Mouse (Mus musculus) intestine, embryonic 16.5 days (tissue): ENCODE results near the gene Mov10. TPM values are rescaled to one million over a fixed set of nuclear protein-coding genes. Genes with fewer than 3 reads are reported as not detected.
"Not testable (repeated sequence)": the region's sequence is repeated elsewhere in the genome, so short reads cannot be mapped to it uniquely, and the experiment has no call there.

Experiments used
- ATAC-seq: fragments of 200-750 bp; cut with Nextera tagmentation; 2 replicates; pipeline ENCODE4 v1.8.0; 2017; ENCODE audit warnings: moderate TSS enrichment, moderate library complexity
- H3K27ac ChIP-seq: fragments of 300-500 bp; sonication (generic); 2 replicates; pipeline ENCODE4 v1.5.1; 2014; ENCODE audit warnings: mild to moderate bottlenecking, low read length
- H3K27me3 ChIP-seq: fragments of 300-500 bp; sonication (generic); replicated peaks from 2 replicates; pipeline ENCODE4 v1.6.1; 2014; ENCODE audit warnings: low read length, control low read depth, mixed read lengths; ENCODE audit not compliant: control insufficient read depth, insufficient read depth
- H3K36me3 ChIP-seq: fragments of 300-500 bp; sonication (generic); 2 replicates; pipeline ENCODE4 v1.6.1; 2014; ENCODE audit warnings: low read length, control low read depth; ENCODE audit not compliant: control insufficient read depth, insufficient read depth
- H3K4me1 ChIP-seq: fragments of 300-500 bp; sonication (generic); 2 replicates; pipeline ENCODE4 v1.6.1; 2014; ENCODE audit warnings: low read length, control low read depth, mixed read lengths; ENCODE audit not compliant: control insufficient read depth, insufficient read depth
- H3K4me2 ChIP-seq: fragments of 300-500 bp; sonication (generic); 2 replicates; pipeline ENCODE4 v1.6.1; 2014; ENCODE audit warnings: low read depth, low read length, control low read depth
- H3K4me3 ChIP-seq: fragments of 300-500 bp; sonication (generic); 2 replicates; pipeline ENCODE4 v1.5.1; 2014; ENCODE audit warnings: mild to moderate bottlenecking, low read length
- H3K9ac ChIP-seq: fragments of 300-500 bp; sonication (generic); 2 replicates; pipeline ENCODE4 v1.6.1; 2014; ENCODE audit warnings: low read depth, low read length
- H3K9me3 ChIP-seq: fragments of 300-500 bp; sonication (generic); 2 replicates; pipeline ENCODE4 v1.6.1; 2016; ENCODE audit warnings: low read length, control low read depth; ENCODE audit not compliant: control insufficient read depth
- WGBS: fragments of 180-500 bp; shearing (Covaris S2); extraction: QIAGEN DNeasy Blood & Tissue Kit; methylation state at CpG from one replicate; pipeline ENCODE4 v1.1.7; 2014; 5-methylcytosine and 5-hydroxymethylcytosine counted together
- polyA plus RNA-seq: library from polyadenylated mRNA; unstranded; fragments of >200 nt; fragmentation: Nextera tagmentation; extraction: Ambion mirVana; gene quantifications from 2 replicates; pipeline ENCODE4 v1.2.1, GENCODE M21; 2015

The Mov10 gene
- polyA plus RNA-seq, 1 experiment from 2014 or later = 139 TPM

- H3K4me1 ChIP-seq = peaks cover 21% of the 10 kb centered on the region
- not testable (repeated sequence) for H3K9me3 ChIP-seq, H3K4me2 ChIP-seq, H3K27ac ChIP-seq, ATAC-seq, H3K27me3 ChIP-seq, H3K36me3 ChIP-seq, H3K9ac ChIP-seq, H3K4me3 ChIP-seq
- 79% methylated on average over 7 of the region's 7 CpGs for WGBS
Measured at GRCm38 (mm10) chr3:104813227-104813626, 5.1 kb downstream of the Mov10 start.

DNA sequence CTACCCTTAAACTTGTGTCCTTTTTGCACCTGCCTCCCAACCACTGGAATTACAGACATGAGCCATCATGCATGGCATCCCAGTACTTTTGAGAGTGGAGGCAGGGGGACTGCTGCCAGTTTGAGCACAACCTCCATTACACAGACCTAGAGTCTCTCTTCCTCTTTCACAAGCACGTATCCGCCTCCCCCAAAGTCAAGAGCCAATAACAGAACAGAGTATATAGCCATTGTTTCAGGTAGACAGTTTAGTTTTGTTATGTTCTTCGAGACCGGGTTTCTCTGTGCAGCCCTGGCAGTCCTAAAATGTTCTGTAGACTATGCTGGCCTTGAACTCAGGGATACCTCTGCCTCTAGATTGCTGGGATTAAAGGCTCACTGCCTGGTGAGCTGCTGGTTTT lies 6.1 kb downstream of the Mov10 start:
- Histone ChIP-seq H3K27me3 (no peaks in the 10 kb centered on the region), H3K9ac (no peak overlapping the region), H3K4me1 (peaks cover 21% of the 10 kb centered on the region), H3K4me3 (no peak overlapping the region), H3K36me3 (no peaks in the 10 kb centered on the region), H3K9me3 (no peaks in the 10 kb centered on the region), H3K4me2 (no peak overlapping the region), H3K27ac (no peak overlapping the region)
- 85% methylated on average over 4 of the region's 4 CpGs for WGBS
- ATAC-seq = no peak

- Histone ChIP-seq H3K27ac (no peak overlapping the region), H3K27me3 (no peaks in the 10 kb centered on the region), H3K9ac (no peak overlapping the region), H3K36me3 (no peaks in the 10 kb centered on the region), H3K4me3 (no peak overlapping the region), H3K4me2 (no peak overlapping the region), H3K4me1 (peaks cover 18% of the 10 kb centered on the region), H3K9me3 (no peaks in the 10 kb centered on the region)
- peak; percentile 74 for ATAC-seq
- WGBS = 15% methylated on average over 3 of the region's 3 CpGs
Measured at GRCm38 (mm10) chr3:104811752-104812151, 6.6 kb downstream of the Mov10 start.

DNA sequence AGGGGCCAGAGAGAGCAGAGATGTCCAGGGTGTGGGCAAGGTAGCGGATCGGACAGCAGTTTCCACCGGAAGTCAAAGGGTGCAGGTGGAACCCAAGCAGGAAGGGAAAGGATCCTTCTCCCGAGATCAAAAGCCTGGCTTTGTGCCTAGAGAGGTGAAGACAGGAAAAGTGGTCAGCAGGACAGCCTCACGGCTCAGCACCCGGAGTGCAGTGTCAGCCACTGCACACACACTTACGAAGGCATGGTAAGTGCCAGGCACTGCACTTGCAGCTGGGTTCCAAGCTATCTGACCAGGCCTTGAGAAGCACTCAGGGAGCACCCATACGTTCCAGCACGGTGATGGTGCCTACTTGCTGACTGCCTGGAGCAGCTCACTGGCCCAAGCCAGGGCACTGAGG lies 12.8 kb downstream of the Mov10 start:
- no peaks in the 10 kb centered on the region for H3K27me3 ChIP-seq
- no peaks in the 10 kb centered on the region for H3K4me1 ChIP-seq
- no peak for ATAC-seq
- H3K36me3 ChIP-seq = peaks cover 8% of the 10 kb centered on the region; the same call in 1 of the 2 replicates
- H3K4me3 ChIP-seq = no peak overlapping the region
- no peak overlapping the region for H3K4me2 ChIP-seq
- no peaks in the 10 kb centered on the region for H3K9me3 ChIP-seq
- H3K27ac ChIP-seq = no peak overlapping the region
- WGBS = 86% methylated on average over 9 of the region's 9 CpGs
- H3K9ac ChIP-seq = no peak overlapping the region

- no peak for ATAC-seq
- Histone ChIP-seq H3K27me3 (no peaks in the 10 kb centered on the region), H3K9me3 (no peaks in the 10 kb centered on the region), H3K4me3 (no peak overlapping the region), H3K9ac (no peak overlapping the region), H3K36me3 (peaks cover 14% of the 10 kb centered on the region), H3K4me1 (no peaks in the 10 kb centered on the region), H3K4me2 (no peak overlapping the region), H3K27ac (no peak overlapping the region)
- 89% methylated on average over 10 of the region's 10 CpGs for WGBS
Measured at GRCm38 (mm10) chr3:104804312-104804711, 14.1 kb downstream of the Mov10 start.

DNA sequence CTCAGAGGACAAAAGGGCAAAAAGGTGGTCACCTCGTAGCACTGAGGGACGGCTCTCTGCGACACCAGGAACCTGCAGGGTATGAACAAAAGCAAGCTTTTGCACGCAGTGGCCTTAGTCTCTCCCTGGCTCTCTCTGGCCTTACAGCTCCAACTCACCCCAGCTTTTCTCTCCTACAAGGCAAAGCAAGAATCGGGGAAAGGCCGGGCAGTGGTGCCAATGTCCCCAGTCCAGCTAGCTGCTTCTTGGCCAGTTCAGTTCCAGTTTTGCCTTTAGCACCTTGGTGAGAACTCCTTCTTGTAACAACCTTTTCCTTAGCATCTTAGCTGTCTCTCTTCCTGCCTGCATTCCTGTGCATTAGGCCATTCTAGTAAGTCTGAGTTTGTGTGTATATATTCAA lies 16.9 kb downstream of the Mov10 start:
- Histone ChIP-seq H3K27me3 (no peaks in the 10 kb centered on the region), H3K27ac (no peak overlapping the region), H3K4me1 (peaks cover 6% of the 10 kb centered on the region), H3K4me2 (no peak overlapping the region), H3K4me3 (no peak overlapping the region), H3K36me3 (peaks cover 17% of the 10 kb centered on the region), H3K9me3 (no peaks in the 10 kb centered on the region), H3K9ac (no peak overlapping the region)
- no peak for ATAC-seq
- WGBS = 91% methylated on average over 6 of the region's 6 CpGs

DNA sequence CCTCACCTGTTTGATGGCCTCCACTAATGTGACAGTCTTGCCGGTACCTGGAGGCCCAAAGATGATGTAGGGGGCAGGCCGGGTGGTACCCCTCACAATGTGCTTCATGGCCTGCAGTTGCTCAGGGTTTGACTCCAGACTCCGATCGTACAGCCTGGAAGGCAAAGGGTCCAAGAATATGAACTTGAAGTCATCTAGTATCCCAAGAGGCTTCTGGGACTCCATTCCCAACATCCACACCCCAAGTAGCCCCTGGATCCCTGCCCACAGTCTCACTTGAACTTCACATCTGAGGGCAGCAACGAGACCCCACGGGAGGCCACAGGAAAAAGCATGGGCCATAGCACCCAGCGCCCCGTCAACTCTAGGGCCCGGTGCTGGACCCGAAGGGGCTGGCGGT lies 17.7 kb downstream of the Mov10 start:
- peaks cover 13% of the 10 kb centered on the region for H3K4me1 ChIP-seq
- H3K27ac ChIP-seq = no peak overlapping the region
- 94% methylated on average over 11 of the region's 11 CpGs for WGBS
- H3K4me2 ChIP-seq = no peak overlapping the region
- no peaks in the 10 kb centered on the region for H3K9me3 ChIP-seq
- H3K9ac ChIP-seq = no peak overlapping the region
- no peak for ATAC-seq
- no peak overlapping the region for H3K4me3 ChIP-seq
- H3K36me3 ChIP-seq = peaks cover 17% of the 10 kb centered on the region
- H3K27me3 ChIP-seq = no peaks in the 10 kb centered on the region

DNA sequence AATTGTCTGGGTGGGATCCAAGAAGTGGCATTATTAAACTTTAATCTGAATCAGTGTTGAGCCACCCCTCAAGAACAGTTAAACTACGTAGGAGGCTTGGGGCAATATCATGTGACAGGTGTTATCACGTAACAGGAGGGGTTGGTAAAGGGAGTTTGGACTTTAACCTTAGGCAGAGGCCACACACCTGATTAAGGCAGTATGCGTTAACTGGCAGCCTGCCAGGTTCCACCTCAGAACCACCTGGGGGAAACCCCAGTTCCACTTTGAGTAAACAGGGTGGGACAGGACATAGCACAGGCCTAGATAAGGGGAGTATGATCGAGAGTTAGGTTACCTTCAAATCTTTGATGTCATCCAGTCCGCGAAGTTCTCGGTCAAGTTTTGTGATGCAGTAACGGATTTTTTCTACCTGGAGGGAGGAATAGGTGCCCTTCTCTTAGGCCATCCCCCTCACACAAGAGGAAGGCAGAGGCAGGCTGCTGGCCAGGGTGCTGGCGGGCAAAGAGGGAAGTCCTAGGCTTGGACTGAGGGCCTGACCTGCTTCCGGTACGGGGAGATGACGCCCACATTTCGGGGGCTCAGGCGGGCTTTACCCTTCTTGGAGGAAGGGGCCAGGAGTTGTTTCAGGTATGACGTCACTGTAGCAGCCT lies 21.8 kb downstream of the Mov10 start:
- peak; percentile 86 for ATAC-seq
- no peaks in the 10 kb centered on the region for H3K9me3 ChIP-seq
- no peak overlapping the region for H3K4me3 ChIP-seq
- 59% methylated on average over 15 of the region's 15 CpGs for WGBS
- H3K27ac ChIP-seq = peak overlapping the region; percentile 92
- no peaks in the 10 kb centered on the region for H3K27me3 ChIP-seq
- H3K4me1 ChIP-seq = peaks cover 54% of the 10 kb centered on the region
- peak overlapping the region; percentile 12; the same call in 1 of the 2 replicates for H3K9ac ChIP-seq
- no peak overlapping the region for H3K4me2 ChIP-seq
- H3K36me3 ChIP-seq = peaks cover 22% of the 10 kb centered on the region

DNA sequence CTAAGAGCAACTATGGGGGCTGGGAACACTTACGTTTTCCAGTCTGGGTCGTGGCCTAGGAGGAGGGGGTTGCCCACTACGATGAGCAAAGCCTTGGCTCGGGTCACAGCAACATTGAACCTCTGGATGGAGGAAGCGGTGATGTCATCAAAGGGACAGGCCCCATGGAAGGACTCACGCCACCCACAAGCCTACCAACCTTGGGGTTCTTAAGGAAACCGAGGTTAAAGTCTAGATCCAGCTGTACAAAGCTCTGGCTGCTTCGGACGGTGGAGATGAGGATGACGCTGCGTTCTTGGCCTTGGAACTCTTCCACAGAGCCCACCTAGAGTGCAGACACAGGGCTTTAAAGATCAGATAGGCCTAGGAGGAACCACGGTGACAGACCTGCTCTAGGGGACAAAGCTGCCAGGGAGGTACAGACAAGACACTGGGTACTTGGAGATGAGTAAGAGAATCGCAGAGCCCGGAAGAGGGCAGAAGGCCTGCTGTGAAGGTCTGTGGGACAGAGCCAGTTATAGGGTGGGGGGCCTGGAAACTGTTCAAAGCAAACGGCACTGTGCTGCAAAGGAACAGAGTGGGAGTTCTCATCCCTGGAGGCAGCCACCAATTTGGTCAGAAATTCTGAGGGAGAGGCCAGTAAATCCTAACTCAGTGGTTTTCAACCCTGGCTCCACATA lies 22.6 kb downstream of the Mov10 start:
- 0 out of 2 replicates have a peak overlapping the region, but pooled peaks have one; percentile 10 for H3K4me2 ChIP-seq
- WGBS = 57% methylated on average over 15 of the region's 15 CpGs
- peaks cover 19% of the 10 kb centered on the region for H3K36me3 ChIP-seq
- no peaks in the 10 kb centered on the region for H3K27me3 ChIP-seq
- ATAC-seq = peak; percentile 4
- H3K9ac ChIP-seq = peak overlapping the region; percentile 54
- H3K4me1 ChIP-seq = peaks cover 62% of the 10 kb centered on the region
- peak overlapping the region; percentile 92 for H3K27ac ChIP-seq
- no peaks in the 10 kb centered on the region for H3K9me3 ChIP-seq
- H3K4me3 ChIP-seq = no peak overlapping the region
